Mouse (Mus musculus) E14TG2a.4 (cell line): ENCODE measurements at regions not wholly inside any gene's neighbourhood (a gene's known extent, or its start where the extent isn't known, plus 50 kb on each side); places are given as distances from the start of the nearest gene placed in this dataset.

Source experiments
- CTCF ChIP-seq: conservative IDR thresholded peaks from 2 replicates; pipeline ENCODE4 v1.5.1; 2014; ENCODE audit warnings: low read length
- NANOG ChIP-seq: IDR thresholded peaks from 2 replicates; pipeline ENCODE4 v1.6.1; 2014; ENCODE audit warnings: borderline replicate concordance, low read length, mixed read lengths

GRCm38 (mm10) chr13:34569312-34569711 lies 84.0 kb downstream of the Pxdc1 start:
- TF ChIP-seq CTCF (no peak), NANOG (no peak)
